Mouse (Mus musculus) limb, embryonic 13.5 days (tissue): Measurements from ENCODE around the gene Siglecg. TPM values are rescaled to one million over a fixed set of nuclear protein-coding genes. Genes with fewer than 3 reads are reported as not detected.
A peak's percentile ranks its signal among the peaks of the same experiment; 100 is the strongest.

Experiments used
- ATAC-seq: fragments of 200-750 bp; cut with Nextera tagmentation; 2 replicates; pipeline ENCODE4 v1.8.0; 2017; ENCODE audit warnings: low read depth, moderate number of reproducible peaks, moderate TSS enrichment; ENCODE audit not compliant: low FRiP score
- H3K27ac ChIP-seq: fragments of 300-500 bp; sonication (generic); 2 replicates; pipeline ENCODE4 v1.5.1; 2015; ENCODE audit warnings: inconsistent platforms, mild to moderate bottlenecking, moderate library complexity
- H3K27me3 ChIP-seq: fragments of 300-500 bp; sonication (generic); 2 replicates; pipeline ENCODE4 v1.6.1; 2015; ENCODE audit warnings: mild to moderate bottlenecking, inconsistent platforms
- H3K36me3 ChIP-seq: fragments of 300-500 bp; sonication (generic); 2 replicates; pipeline ENCODE4 v1.6.1; 2015; ENCODE audit warnings: inconsistent platforms, mild to moderate bottlenecking, moderate library complexity
- H3K4me1 ChIP-seq: fragments of 300-500 bp; sonication (generic); 2 replicates; pipeline ENCODE4 v1.6.1; 2015; ENCODE audit warnings: inconsistent platforms
- H3K4me2 ChIP-seq: fragments of 300-500 bp; sonication (generic); replicated peaks from 2 replicates; pipeline ENCODE4 v1.6.1; 2015; ENCODE audit warnings: inconsistent platforms, mild to moderate bottlenecking, moderate library complexity
- H3K4me3 ChIP-seq: fragments of 300-500 bp; sonication (generic); 2 replicates; pipeline ENCODE4 v1.5.1; 2015; ENCODE audit warnings: moderate library complexity, mild to moderate bottlenecking, inconsistent platforms
- H3K9ac ChIP-seq: fragments of 300-500 bp; sonication (generic); 2 replicates; pipeline ENCODE4 v1.6.1; 2015; ENCODE audit warnings: mild to moderate bottlenecking, inconsistent platforms
- H3K9me3 ChIP-seq: fragments of 300-500 bp; sonication (generic); 2 replicates; pipeline ENCODE4 v1.6.1; 2016; ENCODE audit warnings: inconsistent platforms
- WGBS: fragments of 180-500 bp; shearing (Covaris S2); methylation state at CpG from one replicate; pipeline ENCODE4 v1.1.7; 2015; 5-methylcytosine and 5-hydroxymethylcytosine counted together
- polyA plus RNA-seq: library from polyadenylated mRNA; unstranded; fragments of >200 nt; fragmentation: Nextera tagmentation; extraction: Ambion mirVana; gene quantifications from 2 replicates; pipeline ENCODE4 v1.2.1, GENCODE M21; 2015

Siglecg gene
- polyA plus RNA-seq, 1 experiment from 2014 or later, result 0.06 TPM

- no peaks in the 10 kb centered on the region for H3K4me1 ChIP-seq
- WGBS, result 67% methylated on average over 3 of the region's 3 CpGs
- no peak overlapping the region for H3K9ac ChIP-seq
- H3K9me3 ChIP-seq, result no peaks in the 10 kb centered on the region
- ATAC-seq, result no peak
- no peaks in the 10 kb centered on the region for H3K27me3 ChIP-seq
- no peak overlapping the region for H3K4me3 ChIP-seq
- H3K4me2 ChIP-seq, result no peak overlapping the region
- H3K36me3 ChIP-seq, result no peaks in the 10 kb centered on the region
- no peak overlapping the region for H3K27ac ChIP-seq
Observed at GRCm38 (mm10) chr7:43423991-43424625, 16.1 kb downstream of the Siglecg start.

GRCm38 (mm10) chr7:43427406-43427805 is 19.4 kb downstream of the Siglecg start, which contains the start of gene Lim2:
TSS of gene Lim2 (plus strand) at chr7:43427670.
- 81% methylated on average over 8 of the region's 8 CpGs for WGBS
- Histone ChIP-seq H3K27ac (no peak within 1 kb of the TSS), H3K4me3 (no peak within 1 kb of the TSS), H3K4me2 (no peak within 1 kb of the TSS), H3K36me3 (no peaks in the 10 kb centered on the region), H3K27me3 (no peaks in the 10 kb centered on the region), H3K4me1 (no peaks in the 10 kb centered on the region), H3K9ac (no peak within 1 kb of the TSS), H3K9me3 (no peaks in the 10 kb centered on the region)
- ATAC-seq, result no peak

DNA sequence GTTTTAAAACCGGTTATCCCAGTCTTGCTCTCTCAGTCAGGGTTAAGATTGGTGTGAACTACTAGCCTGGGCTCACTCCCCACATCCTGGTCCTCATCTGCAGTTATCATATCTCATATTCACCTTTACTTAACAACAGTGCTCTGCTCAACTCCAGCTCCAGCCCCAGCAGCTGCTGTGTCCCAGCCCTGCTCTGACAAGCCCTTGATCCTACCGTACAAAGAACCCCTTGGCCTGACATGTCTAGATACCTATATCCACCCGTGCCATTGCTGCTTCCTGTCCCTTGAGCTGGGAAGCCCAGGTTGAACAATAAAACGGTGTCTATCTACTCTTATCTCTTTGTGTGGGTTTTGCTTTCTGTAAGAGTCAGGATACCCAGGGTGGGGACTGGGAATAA is 21.5 kb downstream of the Siglecg start:
- WGBS, result 62% methylated on average over 4 of the region's 4 CpGs
- no peak for ATAC-seq
- no peak overlapping the region for H3K27ac ChIP-seq

GRCm38 (mm10) chr7:43432891-43433290 is 24.9 kb downstream of the Siglecg start:
- Histone ChIP-seq H3K4me3 (no peak overlapping the region), H3K9ac (no peak overlapping the region), H3K36me3 (no peaks in the 10 kb centered on the region), H3K9me3 (no peaks in the 10 kb centered on the region), H3K4me2 (no peak overlapping the region), H3K27me3 (no peaks in the 10 kb centered on the region), H3K4me1 (no peaks in the 10 kb centered on the region), H3K27ac (no peak overlapping the region)
- no peak for ATAC-seq
- WGBS, result 68% methylated on average over 4 of the region's 4 CpGs

More for the DNA sequence above, 21.5 kb downstream of the Siglecg start:
- no peaks in the 10 kb centered on the region for H3K4me1 ChIP-seq
- no peak overlapping the region for H3K4me3 ChIP-seq
- H3K9me3 ChIP-seq, result no peaks in the 10 kb centered on the region
- H3K27me3 ChIP-seq, result no peaks in the 10 kb centered on the region
- H3K36me3 ChIP-seq, result no peaks in the 10 kb centered on the region
- no peak overlapping the region for H3K4me2 ChIP-seq
- no peak overlapping the region for H3K9ac ChIP-seq

DNA sequence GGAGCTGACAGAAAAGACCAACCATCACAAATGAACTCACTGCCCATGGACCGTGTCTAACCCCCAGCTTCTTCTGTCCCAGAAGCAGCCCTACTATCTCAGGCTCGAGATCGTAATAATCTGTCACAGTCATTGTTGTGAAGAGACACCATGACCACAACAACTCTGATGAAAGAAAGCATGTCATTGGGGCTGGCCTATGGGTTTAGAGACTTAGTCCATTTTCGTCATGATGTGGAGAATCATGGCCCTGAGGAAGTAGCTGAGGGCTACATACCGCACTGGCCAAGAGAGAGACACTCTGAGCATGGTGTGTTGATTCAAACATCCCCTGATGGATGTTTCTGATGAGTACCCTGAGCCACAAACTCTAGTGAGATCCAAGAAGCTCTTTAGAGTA is 26.7 kb downstream of the Siglecg start:
- ATAC-seq, result no peak
- 92% methylated on average over 5 of the region's 5 CpGs for WGBS

DNA sequence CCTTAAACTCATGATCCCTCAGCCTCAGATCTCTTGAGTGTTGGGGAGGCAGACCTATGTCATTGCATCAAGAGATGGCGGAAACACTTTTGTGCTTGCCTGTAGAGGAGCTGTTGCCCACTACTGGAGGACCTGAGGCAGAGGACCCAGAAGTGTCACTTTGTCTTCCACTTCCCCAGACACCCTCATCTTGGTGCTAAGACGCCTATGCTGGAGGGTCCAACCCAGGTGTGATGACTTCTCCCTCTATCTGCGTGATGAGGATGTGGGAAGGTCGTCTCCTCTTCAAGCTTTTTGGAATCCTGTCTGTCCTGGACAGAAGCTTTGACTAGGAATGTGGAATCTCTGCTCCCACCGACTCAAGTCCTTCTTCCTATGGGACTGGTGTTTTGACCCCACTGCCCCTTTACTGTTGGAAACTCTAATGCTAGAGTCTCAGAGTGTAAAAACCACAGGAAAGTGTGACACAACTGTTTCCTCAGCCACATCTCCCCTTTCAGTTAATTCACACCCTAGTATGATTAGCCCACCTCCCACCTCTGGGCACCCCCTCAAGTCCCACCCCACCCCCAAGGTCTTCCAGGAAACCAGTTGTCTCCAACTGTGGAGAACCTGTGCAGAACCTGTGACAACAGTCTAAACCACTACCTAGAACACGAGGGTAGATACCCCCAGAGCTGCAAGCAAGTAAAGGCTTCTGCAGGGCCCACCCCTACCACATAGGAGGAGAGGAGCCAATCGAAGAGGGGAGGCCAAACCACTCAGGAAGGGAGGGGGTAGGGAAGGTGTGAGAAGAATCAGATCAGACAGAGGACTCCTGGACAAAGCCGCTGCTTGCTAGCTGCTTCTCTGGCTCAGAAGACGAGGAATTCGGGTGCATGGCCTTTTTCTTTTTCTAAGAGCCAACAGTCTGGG is 28.6 kb downstream of the Siglecg start, which contains the start of gene Nkg7:
Nkg7 (plus strand) TSS at position 733 of the 915 bp plus-strand sequence.
- no peak for ATAC-seq
- H3K4me2 ChIP-seq, result no peak within 1 kb of the TSS
- H3K27me3 ChIP-seq, result 0 out of 2 replicates have a peak, but pooled peaks cover 3% of the 10 kb centered on the region
- H3K36me3 ChIP-seq, result no peaks in the 10 kb centered on the region
- H3K4me3 ChIP-seq, result no peak within 1 kb of the TSS
- H3K4me1 ChIP-seq, result no peaks in the 10 kb centered on the region
- no peak within 1 kb of the TSS for H3K9ac ChIP-seq
- 65% methylated on average over 10 of the region's 10 CpGs for WGBS
- H3K9me3 ChIP-seq, result no peaks in the 10 kb centered on the region
- no peak within 1 kb of the TSS for H3K27ac ChIP-seq

More for the DNA sequence above, 26.7 kb downstream of the Siglecg start:
- Histone ChIP-seq H3K36me3 (no peaks in the 10 kb centered on the region), H3K4me3 (no peak overlapping the region), H3K4me2 (no peak overlapping the region), H3K9me3 (no peaks in the 10 kb centered on the region), H3K27ac (no peak overlapping the region), H3K27me3 (0 out of 2 replicates have a peak, but pooled peaks cover 3% of the 10 kb centered on the region), H3K4me1 (no peaks in the 10 kb centered on the region), H3K9ac (no peak overlapping the region)

DNA sequence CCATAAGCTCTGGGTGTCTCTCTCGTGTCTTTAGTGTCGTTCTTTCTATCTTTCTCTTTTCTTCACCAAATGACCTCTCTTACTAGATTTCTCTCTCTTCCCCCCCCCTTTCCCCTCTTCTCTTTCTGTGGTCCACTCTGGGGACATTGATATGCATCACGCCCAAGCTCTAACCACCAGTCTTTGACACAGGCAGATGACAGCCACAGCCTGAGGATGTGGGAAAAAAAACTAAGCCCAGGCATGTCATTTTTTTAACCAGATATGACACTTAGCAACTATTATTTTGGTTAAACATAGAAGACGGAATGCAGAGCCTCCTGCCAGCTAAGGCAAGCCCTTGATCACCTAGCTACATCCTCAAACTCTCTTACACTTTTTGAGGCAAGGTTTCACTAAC is 30.6 kb downstream of the Siglecg start:
- H3K9ac ChIP-seq, result no peak overlapping the region

GRCm38 (mm10) chr7:43440482-43440881 is 32.5 kb downstream of the Siglecg start, which contains the start of gene Cldnd2:
TSS of gene Cldnd2 (plus strand) at chr7:43440782.
- H3K36me3 ChIP-seq, result no peaks in the 10 kb centered on the region
- no peak within 1 kb of the TSS for H3K9ac ChIP-seq
- no peak for ATAC-seq

More for the DNA sequence above, 30.6 kb downstream of the Siglecg start:
- Histone ChIP-seq H3K4me1 (peaks cover 9% of the 10 kb centered on the region), H3K4me2 (no peak overlapping the region), H3K4me3 (no peak overlapping the region), H3K27me3 (0 out of 2 replicates have a peak, but pooled peaks cover 3% of the 10 kb centered on the region), H3K9me3 (no peaks in the 10 kb centered on the region), H3K27ac (no peak overlapping the region), H3K36me3 (no peaks in the 10 kb centered on the region)
- ATAC-seq, result no peak
- WGBS, result 79% methylated on average over 4 of the region's 4 CpGs

DNA sequence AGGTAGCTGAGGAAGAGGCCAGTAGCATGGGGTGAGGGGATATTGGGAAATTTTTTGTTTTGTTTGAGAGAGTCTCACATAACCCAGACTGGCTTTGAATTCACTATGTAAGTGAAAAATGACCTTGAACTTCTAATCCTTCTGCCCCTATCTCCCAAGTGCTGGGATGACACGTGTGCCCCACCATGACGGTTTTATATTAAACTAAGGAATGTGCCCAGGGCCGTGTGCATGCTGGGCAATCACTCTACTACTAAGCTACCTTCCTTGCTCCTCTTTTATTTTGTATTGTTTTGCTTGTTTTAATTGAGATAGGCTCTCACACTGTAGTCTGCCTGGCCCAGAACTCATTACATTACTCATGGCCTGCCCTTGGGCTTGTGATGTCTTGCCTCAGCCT is 33.1 kb downstream of the Siglecg start:
- Histone ChIP-seq H3K27me3 (0 out of 2 replicates have a peak, but pooled peaks cover 3% of the 10 kb centered on the region), H3K36me3 (no peaks in the 10 kb centered on the region), H3K9me3 (no peaks in the 10 kb centered on the region), H3K27ac (no peak overlapping the region), H3K4me1 (peaks cover 19% of the 10 kb centered on the region), H3K9ac (no peak overlapping the region), H3K4me2 (no peak overlapping the region), H3K4me3 (no peak overlapping the region)
- 88% methylated on average over 3 of the region's 3 CpGs for WGBS
- ATAC-seq, result no peak

More at GRCm38 (mm10) chr7:43440482-43440881, 32.5 kb downstream of the Siglecg start, which contains the start of gene Cldnd2:
- no peak within 1 kb of the TSS for H3K27ac ChIP-seq
- H3K9me3 ChIP-seq, result no peaks in the 10 kb centered on the region
- H3K4me2 ChIP-seq, result no peak within 1 kb of the TSS
- H3K27me3 ChIP-seq, result 0 out of 2 replicates have a peak, but pooled peaks cover 3% of the 10 kb centered on the region
- H3K4me3 ChIP-seq, result no peak within 1 kb of the TSS
- peaks cover 19% of the 10 kb centered on the region for H3K4me1 ChIP-seq
- WGBS, result 87% methylated on average over 6 of the region's 6 CpGs

- no peaks in the 10 kb centered on the region for H3K9me3 ChIP-seq
- no peak for ATAC-seq
- peak overlapping the region; percentile 96 for H3K27ac ChIP-seq
- H3K36me3 ChIP-seq, result no peaks in the 10 kb centered on the region
- H3K27me3 ChIP-seq, result 0 out of 2 replicates have a peak, but pooled peaks cover 3% of the 10 kb centered on the region
- H3K4me3 ChIP-seq, result peak overlapping the region; percentile 59
- peak overlapping the region; percentile 72 for H3K9ac ChIP-seq
- H3K4me2 ChIP-seq, result peak overlapping the region; percentile 83
- WGBS, result 16% methylated on average over 9 of the region's 9 CpGs
- H3K4me1 ChIP-seq, result peaks cover 19% of the 10 kb centered on the region
Observed at GRCm38 (mm10) chr7:43442684-43443083, 34.7 kb downstream of the Siglecg start.

- Histone ChIP-seq H3K4me1 (peaks cover 19% of the 10 kb centered on the region), H3K4me2 (peak overlapping the region; percentile 83), H3K36me3 (no peaks in the 10 kb centered on the region), H3K9ac (peak overlapping the region; percentile 72), H3K9me3 (no peaks in the 10 kb centered on the region), H3K27ac (peak overlapping the region; percentile 96), H3K27me3 (0 out of 2 replicates have a peak, but pooled peaks cover 3% of the 10 kb centered on the region), H3K4me3 (peak overlapping the region; percentile 59)
- ATAC-seq, result peak; percentile 87
- 1% methylated on average over 36 of the region's 36 CpGs for WGBS
Observed at GRCm38 (mm10) chr7:43443126-43443916, 35.3 kb downstream of the Siglecg start.
